Mouse (Mus musculus): Measurements from ENCODE around the gene Ttc30a1.
"Not testable (repeated sequence)": the region's sequence is repeated elsewhere in the genome, so short reads cannot be mapped to it uniquely, and the experiment has no call there.

Ttc30a1 gene

DNA sequence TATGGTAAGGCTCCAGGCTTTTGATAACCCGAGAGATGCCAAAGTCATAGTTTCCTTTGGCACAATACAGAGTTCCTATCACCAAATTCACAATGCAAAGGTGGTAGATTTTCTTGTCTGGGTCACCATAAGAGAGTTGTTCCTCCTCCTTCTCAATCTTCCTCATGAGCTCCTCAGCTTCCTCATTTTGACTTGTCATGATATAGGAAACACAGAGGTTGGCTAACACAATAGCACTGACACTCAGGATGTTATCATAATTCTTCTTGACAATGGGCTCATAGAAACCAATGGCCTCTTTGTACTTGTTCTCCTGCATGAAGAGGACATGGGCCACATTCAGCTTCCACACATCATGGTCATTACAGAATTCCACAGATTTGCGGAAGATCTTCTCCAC is 45.1 kb downstream of the Ttc30a1 start:
- DNase-seq (ENCODE audit: extremely low read depth, low read depth, low spot score): not testable (repeated sequence)

DNA sequence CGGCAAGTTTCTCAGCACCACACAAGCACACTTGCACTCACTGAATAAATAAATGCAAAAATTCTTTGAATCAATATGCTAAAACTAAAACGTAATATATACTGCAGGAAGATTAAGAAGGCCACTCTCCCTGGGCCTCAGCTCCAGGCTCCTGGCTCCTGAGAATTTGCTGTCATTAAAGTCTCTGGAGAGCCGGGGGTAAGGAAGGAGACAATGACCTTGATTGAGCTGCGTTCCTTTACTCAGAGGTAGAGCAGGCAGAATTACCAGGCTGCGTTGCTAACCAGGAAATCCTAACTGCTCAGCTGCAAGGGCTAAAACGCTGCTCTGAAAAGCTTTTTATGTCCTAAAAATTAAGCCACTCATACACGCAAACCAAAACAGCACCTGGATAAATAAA is 48.2 kb downstream of the Ttc30a1 start:
- DNase-seq (ENCODE audit: extremely low read depth, low read depth, low spot score): no peak

DNA sequence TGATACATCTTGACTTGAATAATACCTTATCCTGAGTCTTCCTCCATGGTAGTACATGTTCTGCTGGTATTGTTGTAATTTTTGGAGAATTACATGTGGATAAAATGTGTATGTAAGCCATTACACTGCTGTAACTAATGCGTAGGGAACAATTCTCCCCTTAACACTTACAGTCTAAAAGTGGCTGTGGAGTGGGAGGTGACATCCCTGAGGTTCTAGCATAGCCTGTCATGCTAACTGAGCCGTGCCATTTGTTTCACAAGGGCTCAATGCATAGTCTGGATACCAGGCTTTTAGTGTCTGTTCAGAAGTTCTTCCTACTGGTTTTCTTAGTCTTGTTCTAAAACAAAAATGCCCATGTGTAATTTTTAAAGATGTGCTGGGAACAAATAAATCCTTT is 50.8 kb downstream of the Ttc30a1 start:
- DNase-seq (ENCODE audit: extremely low read depth, low read depth, low spot score): no peak

DNA sequence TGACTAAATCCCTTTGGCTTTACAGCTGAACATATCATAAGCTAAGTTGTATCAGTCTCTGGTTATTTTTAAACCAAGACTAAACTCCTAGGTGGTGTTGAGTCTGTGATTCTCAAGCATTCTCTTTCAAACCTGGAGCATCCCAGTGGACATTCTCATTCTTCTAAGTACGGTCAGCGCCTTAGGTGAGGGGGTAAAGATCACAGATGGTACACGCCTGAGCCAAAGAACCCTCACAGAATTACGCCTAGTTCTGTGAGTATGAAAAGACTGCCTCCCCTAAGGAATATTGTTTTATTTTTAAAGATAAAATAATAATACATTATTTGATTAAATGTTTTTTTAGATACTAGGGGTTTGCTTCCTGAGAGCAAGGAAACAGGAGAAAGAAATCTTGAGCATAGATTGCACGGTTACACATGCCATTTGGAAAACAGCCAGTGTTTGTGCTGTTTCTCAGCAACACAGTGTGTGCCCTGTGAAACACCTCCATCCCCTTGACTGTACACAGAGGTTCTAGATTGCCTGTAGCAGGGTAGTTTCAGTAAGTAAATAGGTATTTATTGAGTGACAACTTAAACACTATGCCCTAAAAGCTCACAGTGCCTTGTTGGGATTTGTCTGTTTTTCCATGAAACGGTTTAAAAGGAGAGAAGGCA is 51.9 kb downstream of the Ttc30a1 start:
- DNase-seq (ENCODE audit: extremely low read depth, low read depth, low spot score): no peak

DNA sequence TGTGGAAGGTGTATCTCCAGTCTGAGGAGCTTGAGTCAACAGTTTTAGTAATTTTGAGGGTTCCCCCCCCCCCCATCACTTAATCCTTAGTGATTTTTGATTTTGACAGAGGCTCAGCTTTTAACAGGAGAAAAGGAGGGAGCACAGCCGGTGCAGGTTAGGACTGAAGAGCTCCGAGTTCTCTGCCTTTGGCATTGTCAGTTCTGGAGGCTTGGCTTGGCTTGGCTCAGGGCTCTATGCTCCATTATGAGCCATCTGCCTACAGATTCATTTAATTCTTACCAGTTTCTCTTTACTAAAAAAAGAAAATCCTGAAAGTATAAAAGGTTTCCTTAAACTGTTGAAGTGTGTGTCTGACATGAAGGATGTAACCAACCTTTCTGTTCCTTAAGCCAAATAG is 52.6 kb downstream of the Ttc30a1 start:
- no peak for DNase-seq (ENCODE audit: extremely low read depth, low read depth, low spot score)
